Mouse (Mus musculus) layer of hippocampus, postnatal 14 days (tissue): Measurements from ENCODE around the gene Cox8b. TPM values are rescaled to one million over a fixed set of nuclear protein-coding genes. Genes with fewer than 3 reads are reported as not detected.
"Not testable (repeated sequence)": the region's sequence is repeated elsewhere in the genome, so short reads cannot be mapped to it uniquely, and the experiment has no call there.

Experiments
- DNase-seq, 2 experiments: peaks; one replicate each; pipeline ENCODE4 v3.0.0; 2021 to 2022; ENCODE audit warnings: low spot score in 2 of 2, mixed read lengths in 1 of 2
- total RNA-seq, 2 experiments: library from RNA; stranded (reverse); gene quantifications; 2 replicates each; pipeline ENCODE4 v1.2.3; 2021

Cox8b gene
- total RNA-seq, 2 experiments from 2014 or later: 1.4 to 1.5 TPM

- no peak for DNase-seq
Observed at GRCm38 (mm10) chr7:140914031-140914690, 13.9 kb upstream of the Cox8b start.

GRCm38 (mm10) chr7:140912846-140913482 lies 12.7 kb upstream of the Cox8b start:
- no peak for DNase-seq

- no peak for DNase-seq
Observed at GRCm38 (mm10) chr7:140912293-140912692, 12.0 kb upstream of the Cox8b start.

- peak; percentile 71 to 72 for DNase-seq
Observed at GRCm38 (mm10) chr7:140908634-140909107, 8.4 kb upstream of the Cox8b start.

- DNase-seq: no peak
Observed at GRCm38 (mm10) chr7:140908181-140908580, 7.9 kb upstream of the Cox8b start.

GRCm38 (mm10) chr7:140907697-140908096 lies 7.5 kb upstream of the Cox8b start:
- DNase-seq: no peak

GRCm38 (mm10) chr7:140907131-140907530 lies 6.9 kb upstream of the Cox8b start:
- no peak for DNase-seq

- DNase-seq: no peak
Observed at GRCm38 (mm10) chr7:140905642-140906081, 5.4 kb upstream of the Cox8b start.

GRCm38 (mm10) chr7:140903212-140903611 lies 3.0 kb upstream of the Cox8b start:
- peak; percentile 78 for DNase-seq

- DNase-seq: no peak
Observed at GRCm38 (mm10) chr7:140902036-140902875, 2.0 kb upstream of the Cox8b start.

- DNase-seq: no peak
Observed at GRCm38 (mm10) chr7:140899121-140899520, 1.1 kb downstream of the Cox8b start.

GRCm38 (mm10) chr7:140897863-140898262 lies 2.4 kb downstream of the Cox8b start:
- no peak for DNase-seq

- DNase-seq: no peak
Observed at GRCm38 (mm10) chr7:140894611-140895010, 5.6 kb downstream of the Cox8b start.

- no peak for DNase-seq
Observed at GRCm38 (mm10) chr7:140894031-140894430, 6.2 kb downstream of the Cox8b start.

- DNase-seq: not testable (repeated sequence)
Observed at GRCm38 (mm10) chr7:140890636-140891035, 9.6 kb downstream of the Cox8b start.

- no peak for DNase-seq
Observed at GRCm38 (mm10) chr7:140882469-140882803, 17.8 kb downstream of the Cox8b start.

GRCm38 (mm10) chr7:140881696-140882468 lies 18.4 kb downstream of the Cox8b start, which contains the start of the genes Psmd13 and Sirt3:
Psmd13 (plus strand) TSS chr7:140881968.
Sirt3 (minus strand) TSS chr7:140882309.
- peak; percentile 93 to 95 for DNase-seq

- DNase-seq: no peak
Observed at GRCm38 (mm10) chr7:140880865-140881515, 19.3 kb downstream of the Cox8b start.

GRCm38 (mm10) chr7:140880419-140880818 lies 19.8 kb downstream of the Cox8b start:
- no peak for DNase-seq

- no peak for DNase-seq
Observed at GRCm38 (mm10) chr7:140879355-140879754, 20.9 kb downstream of the Cox8b start.
